Mouse (Mus musculus): ENCODE measurements around the gene Phox2b.

- no peak for TF ChIP-seq CTCF (IDR thresholded peaks at IDR 0.05; ENCODE audit: low read depth)
- no peak for TF ChIP-seq EP300 (optimal IDR thresholded peaks at IDR 0.05)
Observed at GRCm38 (mm10) chr5:67091766-67092165, 7.3 kb downstream of the Phox2b start.

All from stomach, postnatal 0 days (tissue).